Mouse (Mus musculus) retina, postnatal 7 days (tissue): ENCODE results near the gene Eef1a1.

Experiments used
- DNase-seq: peaks from one replicate; pipeline ENCODE4 v3.0.0-alpha.2; 2012; ENCODE audit warnings: low read depth, low spot score

Gene Eef1a1

GRCm38 (mm10) chr9:78477021-78477551 lies 11.9 kb downstream of the Eef1a1 start:
- no peak for DNase-seq

GRCm38 (mm10) chr9:78476531-78477020 lies 12.4 kb downstream of the Eef1a1 start:
- no peak for DNase-seq

- no peak for DNase-seq
Measured at GRCm38 (mm10) chr9:78475873-78476272, 13.1 kb downstream of the Eef1a1 start.

- no peak for DNase-seq
Measured at GRCm38 (mm10) chr9:78475383-78475780, 13.6 kb downstream of the Eef1a1 start.

GRCm38 (mm10) chr9:78474771-78475382 lies 14.1 kb downstream of the Eef1a1 start:
- DNase-seq = no peak

- no peak for DNase-seq
Measured at GRCm38 (mm10) chr9:78474270-78474669, 14.7 kb downstream of the Eef1a1 start.

GRCm38 (mm10) chr9:78473588-78473987 lies 15.4 kb downstream of the Eef1a1 start:
- no peak for DNase-seq

- no peak for DNase-seq
Measured at GRCm38 (mm10) chr9:78465725-78466124, 23.2 kb downstream of the Eef1a1 start.

GRCm38 (mm10) chr9:78463337-78463736 lies 25.6 kb downstream of the Eef1a1 start:
- no peak for DNase-seq

- no peak for DNase-seq
Measured at GRCm38 (mm10) chr9:78457026-78457425, 31.9 kb downstream of the Eef1a1 start.

- DNase-seq = no peak
Measured at GRCm38 (mm10) chr9:78451382-78451781, 37.6 kb downstream of the Eef1a1 start.

- no peak for DNase-seq
Measured at GRCm38 (mm10) chr9:78450404-78450803, 38.5 kb downstream of the Eef1a1 start.

GRCm38 (mm10) chr9:78447973-78448873 lies 40.7 kb downstream of the Eef1a1 start, which contains the start of the genes Mto1 and Gm17324:
Mto1 (plus strand) TSS chr9:78448208.
Gm17324 (minus strand) TSS chr9:78448786.
- peak; percentile 91 for DNase-seq

- DNase-seq = no peak
Measured at GRCm38 (mm10) chr9:78447606-78447972, 41.4 kb downstream of the Eef1a1 start.

GRCm38 (mm10) chr9:78442579-78443392 lies 46.2 kb downstream of the Eef1a1 start, which contains the start of gene Cgas:
Cgas (minus strand) TSS chr9:78443237.
- no peak for DNase-seq

- no peak for DNase-seq
Measured at GRCm38 (mm10) chr9:78442237-78442578, 46.7 kb downstream of the Eef1a1 start.

- no peak for DNase-seq
Measured at GRCm38 (mm10) chr9:78439426-78439825, 49.5 kb downstream of the Eef1a1 start.

- DNase-seq = no peak
Measured at GRCm38 (mm10) chr9:78432471-78432870, 56.5 kb downstream of the Eef1a1 start.

GRCm38 (mm10) chr9:78430486-78430885 lies 58.5 kb downstream of the Eef1a1 start:
- DNase-seq = no peak

GRCm38 (mm10) chr9:78429551-78429950 lies 59.4 kb downstream of the Eef1a1 start:
- no peak for DNase-seq

- no peak for DNase-seq
Measured at GRCm38 (mm10) chr9:78428870-78429432, 60.0 kb downstream of the Eef1a1 start.
